Mouse (Mus musculus) thymus, postnatal 14 days (tissue): ENCODE measurements around the gene Crym.
A peak's percentile ranks its signal among the peaks of the same experiment; 100 is the strongest.

Experiments
- DNase-seq: peaks from one replicate; pipeline ENCODE4 v3.0.0; 2021

Gene Crym

GRCm38 (mm10) chr7:120201771-120202170 is at the start of gene Crym:
Gene Crym (minus strand): TSS chr7:120202111.
- DNase-seq: no peak

GRCm38 (mm10) chr7:120241092-120241491 is 39.2 kb upstream of the Crym start:
- no peak for DNase-seq

- no peak for DNase-seq
These were observed 26.6 kb upstream of the Crym start for GRCm38 (mm10) chr7:120228541-120228940.

GRCm38 (mm10) chr7:120205989-120206388 is 4.1 kb upstream of the Crym start:
- no peak for DNase-seq

- peak; percentile 15 for DNase-seq
These were observed 1.9 kb upstream of the Crym start, which contains the start of gene Abca14 for GRCm38 (mm10) chr7:120203789-120204188. Gene Abca14 (plus strand): TSS chr7:120203961.

GRCm38 (mm10) chr7:120201231-120201744 is 623 bp downstream of the Crym start:
- no peak for DNase-seq

- DNase-seq: no peak
These were observed 6.7 kb downstream of the Crym start for GRCm38 (mm10) chr7:120195207-120195606.

GRCm38 (mm10) chr7:120192816-120193215 is 9.1 kb downstream of the Crym start:
- DNase-seq: no peak

- DNase-seq: no peak
These were observed 9.7 kb downstream of the Crym start for GRCm38 (mm10) chr7:120192207-120192606.

GRCm38 (mm10) chr7:120190150-120190665 is 11.7 kb downstream of the Crym start:
- no peak for DNase-seq

GRCm38 (mm10) chr7:120189369-120190149 is 12.4 kb downstream of the Crym start:
- DNase-seq: no peak

GRCm38 (mm10) chr7:120188946-120189345 is 13.0 kb downstream of the Crym start:
- no peak for DNase-seq

GRCm38 (mm10) chr7:120182891-120183290 is 19.0 kb downstream of the Crym start:
- DNase-seq: no peak

- DNase-seq: no peak
These were observed 20.3 kb downstream of the Crym start for GRCm38 (mm10) chr7:120181401-120182230.

- no peak for DNase-seq
These were observed 21.4 kb downstream of the Crym start for GRCm38 (mm10) chr7:120180547-120180946.

- no peak for DNase-seq
These were observed 23.0 kb downstream of the Crym start for GRCm38 (mm10) chr7:120178935-120179334.

GRCm38 (mm10) chr7:120177611-120178010 is 24.3 kb downstream of the Crym start:
- DNase-seq: no peak

GRCm38 (mm10) chr7:120174723-120175504 is 27.0 kb downstream of the Crym start:
- DNase-seq: no peak

GRCm38 (mm10) chr7:120173603-120174244 is 28.2 kb downstream of the Crym start, which contains the start of gene Anks4b:
Gene Anks4b (plus strand): TSS chr7:120173858.
- DNase-seq: no peak

- no peak for DNase-seq
These were observed 29.7 kb downstream of the Crym start for GRCm38 (mm10) chr7:120172188-120172700.

- no peak for DNase-seq
These were observed 38.2 kb downstream of the Crym start for GRCm38 (mm10) chr7:120163581-120164251.
